Mouse (Mus musculus): ENCODE results near the gene Grap. TPM values are rescaled to one million over a fixed set of nuclear protein-coding genes. Genes with fewer than 3 reads are reported as not detected.

Grap gene
- 12.0 and 12.1 TPM in 2 replicates for polyA plus RNA-seq (2015; fragmentation: Nextera tagmentation; extraction: Ambion mirVana)

GRCm38 (mm10) chr11:61652686-61653447 lies at the start of gene Grap:
Grap (plus strand) TSS chr11:61653265.
- H3K9me3 ChIP-seq (ENCODE audit: control insufficient read depth, low read length), result no peaks in the 10 kb centered on the region
- no peaks in the 10 kb centered on the region for H3K4me1 ChIP-seq (ENCODE audit: control insufficient read depth, insufficient read depth, low read depth, low read length)
- H3K27me3 ChIP-seq (replicated peaks; ENCODE audit: control insufficient read depth, insufficient read depth, low read length), result no peaks in the 10 kb centered on the region
- no peak within 1 kb of the TSS for H3K27ac ChIP-seq (ENCODE audit: low read depth, low read length)
- H3K9ac ChIP-seq (ENCODE audit: low read depth, low read length), result no peak within 1 kb of the TSS
- H3K4me2 ChIP-seq (ENCODE audit: low read length), result peak within 1 kb of the TSS; percentile 3; the same call in 1 of the 2 replicates
- no peak for ATAC-seq
- 75% methylated on average over 10 of the region's 10 CpGs for WGBS
- no peaks in the 10 kb centered on the region for H3K36me3 ChIP-seq (ENCODE audit: control insufficient read depth, insufficient read depth, low read length)
- H3K4me3 ChIP-seq (ENCODE audit: low read length), result peak within 1 kb of the TSS; percentile 10; the same call in 1 of the 2 replicates

GRCm38 (mm10) chr11:61608072-61608471 lies 45.0 kb upstream of the Grap start:
- no peak for ATAC-seq
- H3K27me3 ChIP-seq (replicated peaks; ENCODE audit: control insufficient read depth, insufficient read depth, low read length), result no peaks in the 10 kb centered on the region
- no peaks in the 10 kb centered on the region for H3K4me1 ChIP-seq (ENCODE audit: control insufficient read depth, insufficient read depth, low read depth, low read length)
- H3K36me3 ChIP-seq (ENCODE audit: control insufficient read depth, insufficient read depth, low read length), result no peaks in the 10 kb centered on the region
- peaks cover 12% of the 10 kb centered on the region for H3K9me3 ChIP-seq (ENCODE audit: control insufficient read depth, low read length)
- H3K9ac ChIP-seq (ENCODE audit: low read depth, low read length), result no peak overlapping the region
- no peak overlapping the region for H3K4me3 ChIP-seq (ENCODE audit: low read length)
- no peak overlapping the region for H3K27ac ChIP-seq (ENCODE audit: low read depth, low read length)
- no peak overlapping the region for H3K4me2 ChIP-seq (ENCODE audit: low read length)
- 80% methylated on average over 4 of the region's 4 CpGs for WGBS

- no peak overlapping the region for H3K4me3 ChIP-seq (ENCODE audit: low read length)
- H3K4me2 ChIP-seq (ENCODE audit: low read length), result no peak overlapping the region
- peaks cover 6% of the 10 kb centered on the region for H3K4me1 ChIP-seq (ENCODE audit: control insufficient read depth, insufficient read depth, low read depth, low read length)
- H3K9ac ChIP-seq (ENCODE audit: low read depth, low read length), result no peak overlapping the region
- 88% methylated on average over 3 of the region's 3 CpGs for WGBS
- H3K36me3 ChIP-seq (ENCODE audit: control insufficient read depth, insufficient read depth, low read length), result no peaks in the 10 kb centered on the region
- peaks cover 12% of the 10 kb centered on the region for H3K9me3 ChIP-seq (ENCODE audit: control insufficient read depth, low read length)
- H3K27me3 ChIP-seq (replicated peaks; ENCODE audit: control insufficient read depth, insufficient read depth, low read length), result no peaks in the 10 kb centered on the region
- ATAC-seq, result no peak
- no peak overlapping the region for H3K27ac ChIP-seq (ENCODE audit: low read depth, low read length)
These were observed 41.9 kb upstream of the Grap start for GRCm38 (mm10) chr11:61611197-61611596.

GRCm38 (mm10) chr11:61612116-61612635 lies 40.9 kb upstream of the Grap start:
- H3K4me3 ChIP-seq (ENCODE audit: low read length), result no peak overlapping the region
- WGBS, result 80% methylated on average over 4 of the region's 4 CpGs
- peaks cover 8% of the 10 kb centered on the region for H3K4me1 ChIP-seq (ENCODE audit: control insufficient read depth, insufficient read depth, low read depth, low read length)
- no peak for ATAC-seq
- no peaks in the 10 kb centered on the region for H3K36me3 ChIP-seq (ENCODE audit: control insufficient read depth, insufficient read depth, low read length)
- H3K9ac ChIP-seq (ENCODE audit: low read depth, low read length), result no peak overlapping the region
- no peaks in the 10 kb centered on the region for H3K27me3 ChIP-seq (replicated peaks; ENCODE audit: control insufficient read depth, insufficient read depth, low read length)
- no peak overlapping the region for H3K27ac ChIP-seq (ENCODE audit: low read depth, low read length)
- H3K4me2 ChIP-seq (ENCODE audit: low read length), result no peak overlapping the region
- H3K9me3 ChIP-seq (ENCODE audit: control insufficient read depth, low read length), result peaks cover 5% of the 10 kb centered on the region; the same call in 1 of the 2 replicates

GRCm38 (mm10) chr11:61614401-61614800 lies 38.7 kb upstream of the Grap start:
- H3K36me3 ChIP-seq (ENCODE audit: control insufficient read depth, insufficient read depth, low read length), result no peaks in the 10 kb centered on the region
- no peak overlapping the region for H3K9ac ChIP-seq (ENCODE audit: low read depth, low read length)
- WGBS, result 73% methylated on average over 5 of the region's 5 CpGs
- no peak for ATAC-seq
- H3K4me3 ChIP-seq (ENCODE audit: low read length), result no peak overlapping the region
- H3K27me3 ChIP-seq (replicated peaks; ENCODE audit: control insufficient read depth, insufficient read depth, low read length), result no peaks in the 10 kb centered on the region
- no peak overlapping the region for H3K27ac ChIP-seq (ENCODE audit: low read depth, low read length)
- 0 out of 2 replicates have a peak, but pooled peaks cover 1% of the 10 kb centered on the region for H3K9me3 ChIP-seq (ENCODE audit: control insufficient read depth, low read length)
- H3K4me1 ChIP-seq (ENCODE audit: control insufficient read depth, insufficient read depth, low read depth, low read length), result peaks cover 10% of the 10 kb centered on the region
- H3K4me2 ChIP-seq (ENCODE audit: low read length), result no peak overlapping the region

- peak overlapping the region; percentile 53; the same call in 1 of the 2 replicates for H3K9ac ChIP-seq (ENCODE audit: low read depth, low read length)
- H3K36me3 ChIP-seq (ENCODE audit: control insufficient read depth, insufficient read depth, low read length), result no peaks in the 10 kb centered on the region
- H3K9me3 ChIP-seq (ENCODE audit: control insufficient read depth, low read length), result no peaks in the 10 kb centered on the region
- H3K27me3 ChIP-seq (replicated peaks; ENCODE audit: control insufficient read depth, insufficient read depth, low read length), result no peaks in the 10 kb centered on the region
- H3K4me2 ChIP-seq (ENCODE audit: low read length), result peak overlapping the region; percentile 45
- H3K4me3 ChIP-seq (ENCODE audit: low read length), result peak overlapping the region; percentile 8; the same call in 1 of the 2 replicates
- 14% methylated on average over 20 of the region's 22 CpGs for WGBS
- ATAC-seq, result peak; percentile 26; the same call in 1 of the 2 replicates
- H3K27ac ChIP-seq (ENCODE audit: low read depth, low read length), result no peak overlapping the region
- H3K4me1 ChIP-seq (ENCODE audit: control insufficient read depth, insufficient read depth, low read depth, low read length), result peaks cover 16% of the 10 kb centered on the region
These were observed 37.2 kb upstream of the Grap start for GRCm38 (mm10) chr11:61615686-61616522.

- no peaks in the 10 kb centered on the region for H3K36me3 ChIP-seq (ENCODE audit: control insufficient read depth, insufficient read depth, low read length)
- H3K9ac ChIP-seq (ENCODE audit: low read depth, low read length), result no peak overlapping the region
- no peak for ATAC-seq
- no peak overlapping the region for H3K4me3 ChIP-seq (ENCODE audit: low read length)
- no peaks in the 10 kb centered on the region for H3K27me3 ChIP-seq (replicated peaks; ENCODE audit: control insufficient read depth, insufficient read depth, low read length)
- no peak overlapping the region for H3K4me2 ChIP-seq (ENCODE audit: low read length)
- H3K27ac ChIP-seq (ENCODE audit: low read depth, low read length), result no peak overlapping the region
- 59% methylated on average over 9 of the region's 9 CpGs for WGBS
- no peaks in the 10 kb centered on the region for H3K9me3 ChIP-seq (ENCODE audit: control insufficient read depth, low read length)
- peaks cover 16% of the 10 kb centered on the region for H3K4me1 ChIP-seq (ENCODE audit: control insufficient read depth, insufficient read depth, low read depth, low read length)
These were observed 36.4 kb upstream of the Grap start for GRCm38 (mm10) chr11:61616523-61617292.

GRCm38 (mm10) chr11:61617293-61617975 lies 35.6 kb upstream of the Grap start:
- no peak overlapping the region for H3K27ac ChIP-seq (ENCODE audit: low read depth, low read length)
- no peaks in the 10 kb centered on the region for H3K9me3 ChIP-seq (ENCODE audit: control insufficient read depth, low read length)
- H3K4me3 ChIP-seq (ENCODE audit: low read length), result no peak overlapping the region
- WGBS, result 74% methylated on average over 7 of the region's 7 CpGs
- H3K27me3 ChIP-seq (replicated peaks; ENCODE audit: control insufficient read depth, insufficient read depth, low read length), result no peaks in the 10 kb centered on the region
- H3K36me3 ChIP-seq (ENCODE audit: control insufficient read depth, insufficient read depth, low read length), result no peaks in the 10 kb centered on the region
- peaks cover 16% of the 10 kb centered on the region for H3K4me1 ChIP-seq (ENCODE audit: control insufficient read depth, insufficient read depth, low read depth, low read length)
- ATAC-seq, result no peak
- no peak overlapping the region for H3K4me2 ChIP-seq (ENCODE audit: low read length)
- H3K9ac ChIP-seq (ENCODE audit: low read depth, low read length), result no peak overlapping the region
